Mouse (Mus musculus) embryonic fibroblast, embryonic 13.5 days (primary cell): ENCODE data around the gene Hjurp. TPM values are rescaled to one million over a fixed set of nuclear protein-coding genes. Genes with fewer than 3 reads are reported as not detected.

Experiments used
- H3K27ac ChIP-seq: 2 replicates; pipeline ENCODE4 v1.5.1; 2012; ENCODE audit warnings: low read length, control low read depth, inconsistent platforms; ENCODE audit not compliant: insufficient read depth
- H3K4me1 ChIP-seq: 2 replicates; pipeline ENCODE4 v1.6.1; 2011; ENCODE audit warnings: low read length; ENCODE audit not compliant: control insufficient read depth, insufficient read depth
- H3K4me3 ChIP-seq: 2 replicates; pipeline ENCODE4 v1.5.1; 2011; ENCODE audit warnings: mild to moderate bottlenecking, control low read depth, low read length; ENCODE audit not compliant: insufficient read depth
- CTCF ChIP-seq: IDR thresholded peaks from 2 replicates; pipeline ENCODE4 v1.5.1; 2011; ENCODE audit warnings: mild to moderate bottlenecking, control low read depth, low read length, moderate library complexity, borderline replicate concordance; ENCODE audit not compliant: insufficient read depth
- POLR2A ChIP-seq: IDR thresholded peaks from 2 replicates; pipeline ENCODE4 v1.6.1; 2011; ENCODE audit warnings: low read depth, mild to moderate bottlenecking, control low read depth, low read length, moderate library complexity
- polyA plus RNA-seq: library from polyadenylated mRNA; stranded (reverse); fragments of >200 nt; gene quantifications from 2 replicates; pipeline ENCODE4 v1.2.4, GENCODE M21; 2011; ENCODE audit warnings: low read depth; ENCODE audit not compliant: missing spikeins, insufficient read length

Gene Hjurp
- polyA plus RNA-seq, 1 experiment = 122 TPM

DNA sequence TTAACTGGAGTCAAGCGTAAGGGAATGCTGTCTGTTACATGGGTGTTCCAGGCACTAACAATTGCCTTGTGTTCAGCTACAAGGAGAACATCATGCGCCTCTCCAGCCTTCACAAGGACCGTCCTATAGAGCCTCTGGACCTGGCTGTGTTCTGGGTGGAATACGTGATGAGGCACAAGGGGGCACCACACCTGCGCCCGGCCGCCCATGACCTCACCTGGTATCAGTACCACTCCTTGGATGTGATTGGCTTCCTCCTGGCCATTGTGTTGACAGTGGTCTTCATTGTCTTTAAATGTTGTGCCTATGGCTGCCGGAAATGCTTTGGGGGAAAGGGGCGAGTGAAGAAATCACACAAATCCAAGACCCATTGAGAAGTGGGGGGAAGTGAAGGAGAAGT is 59.4 kb downstream of the Hjurp start:
- Histone ChIP-seq H3K4me3 (no peak overlapping the region), H3K27ac (no peak overlapping the region), H3K4me1 (no peaks in the 10 kb centered on the region)
- TF ChIP-seq CTCF = no peak
- no peak for TF ChIP-seq POLR2A

DNA sequence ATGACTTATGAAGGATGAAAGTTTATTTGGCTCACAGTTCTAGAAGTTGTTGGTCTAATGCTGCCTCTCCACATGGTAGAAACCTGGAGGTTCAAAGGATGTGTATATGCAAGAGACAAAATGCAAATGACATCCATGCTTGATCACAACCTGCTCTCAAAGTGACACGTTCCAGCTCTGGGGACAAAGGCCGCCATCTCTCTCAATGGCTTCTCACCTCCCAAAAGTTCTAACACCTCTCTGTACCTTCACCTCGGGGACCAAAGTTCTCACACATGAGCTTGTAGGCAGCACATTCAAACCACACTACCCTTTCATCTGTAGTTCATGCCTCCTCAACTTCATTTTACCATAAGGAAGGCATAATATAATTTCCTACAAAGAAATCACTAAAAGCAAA is 59.9 kb downstream of the Hjurp start:
- no peak for TF ChIP-seq POLR2A
- no peak for TF ChIP-seq CTCF
- no peaks in the 10 kb centered on the region for H3K4me1 ChIP-seq
- no peak overlapping the region for H3K27ac ChIP-seq
- H3K4me3 ChIP-seq = no peak overlapping the region

DNA sequence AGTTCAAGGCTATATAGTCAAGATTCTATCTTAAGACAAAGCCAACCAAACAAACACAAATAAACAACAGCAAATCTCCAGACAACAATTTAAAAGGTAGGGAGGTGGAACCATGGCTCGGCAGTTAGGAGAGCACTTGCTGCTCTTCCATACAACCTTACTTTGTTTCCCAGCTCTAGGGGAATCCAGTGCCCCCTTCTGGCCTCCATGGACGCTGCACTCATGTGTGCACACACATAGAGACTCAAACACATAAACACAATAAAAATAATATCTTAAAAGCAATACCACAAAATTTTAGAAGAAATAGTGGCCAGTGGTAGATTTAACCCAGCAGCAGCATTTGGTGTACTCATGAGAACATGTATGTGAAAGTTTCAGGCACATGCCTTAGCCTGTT is 60.3 kb downstream of the Hjurp start:
- H3K4me3 ChIP-seq = no peak overlapping the region

DNA sequence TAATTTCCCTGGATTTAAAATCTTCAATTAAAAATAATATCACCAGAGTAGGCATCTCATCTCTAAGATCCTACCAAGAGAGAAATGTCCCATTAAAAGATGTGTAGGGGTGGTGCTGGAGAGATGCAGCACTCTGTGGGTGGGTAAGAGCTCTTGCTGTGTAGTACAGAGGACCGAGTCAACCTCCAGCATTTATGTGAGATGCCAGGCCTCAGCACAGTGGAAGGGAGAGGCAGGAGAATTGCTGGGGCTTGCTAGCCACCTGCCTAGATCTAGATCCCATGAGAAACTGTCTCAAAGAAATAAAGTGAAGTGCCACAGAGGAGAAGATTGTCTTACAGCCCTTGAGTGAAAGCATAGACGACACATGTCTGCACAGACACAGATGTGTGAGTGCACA is 60.9 kb downstream of the Hjurp start:
- Histone ChIP-seq H3K4me1 (no peaks in the 10 kb centered on the region), H3K27ac (no peak overlapping the region), H3K4me3 (no peak overlapping the region)
- no peak for TF ChIP-seq CTCF
- TF ChIP-seq POLR2A = no peak

More for the DNA sequence above, 60.3 kb downstream of the Hjurp start:
- Histone ChIP-seq H3K27ac (no peak overlapping the region), H3K4me1 (no peaks in the 10 kb centered on the region)
- TF ChIP-seq CTCF (no peak), POLR2A (no peak)

DNA sequence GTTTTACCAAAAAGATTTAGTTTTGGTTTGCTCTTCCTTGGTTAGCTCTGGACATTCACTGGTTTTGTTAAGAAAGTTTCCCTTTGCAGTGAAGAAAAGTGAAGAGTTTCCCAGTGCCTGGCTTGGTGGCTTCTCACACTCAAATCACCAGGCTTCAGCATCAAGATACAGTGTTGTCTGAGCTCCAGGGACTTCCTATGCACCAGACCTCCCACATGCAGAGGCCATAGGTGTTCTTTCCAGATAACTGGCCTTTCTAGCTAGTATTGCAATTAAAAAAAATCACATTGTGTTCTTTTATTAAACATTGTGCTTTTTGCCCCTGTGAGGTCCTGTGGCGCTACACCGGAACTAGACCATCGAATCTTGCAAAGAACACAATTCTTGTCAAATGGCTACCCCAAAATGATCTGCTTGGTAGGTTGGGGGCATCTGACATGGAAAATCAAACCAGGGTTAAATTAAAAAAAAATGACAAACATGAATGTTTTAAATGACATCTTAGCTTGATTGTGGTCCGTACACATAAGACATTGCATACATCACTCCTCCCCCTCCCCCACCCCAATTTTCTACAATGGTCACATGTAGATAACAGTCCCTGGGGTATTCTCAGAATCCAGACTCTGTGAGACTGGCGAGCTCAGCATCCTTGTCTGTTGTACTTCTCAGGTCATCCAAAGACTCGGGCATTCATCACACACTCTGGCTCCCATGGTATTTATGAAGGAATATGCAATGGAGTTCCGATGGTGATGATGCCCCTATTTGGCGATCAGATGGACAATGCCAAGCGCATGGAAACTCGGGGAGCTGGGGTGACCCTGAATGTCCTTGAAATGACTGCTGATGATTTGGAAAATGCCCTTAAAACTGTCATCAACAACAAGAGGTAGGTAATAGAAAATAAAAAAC is 61.7 kb downstream of the Hjurp start:
- TF ChIP-seq POLR2A = no peak
- TF ChIP-seq CTCF = no peak
- no peak overlapping the region for H3K27ac ChIP-seq
- no peaks in the 10 kb centered on the region for H3K4me1 ChIP-seq

DNA sequence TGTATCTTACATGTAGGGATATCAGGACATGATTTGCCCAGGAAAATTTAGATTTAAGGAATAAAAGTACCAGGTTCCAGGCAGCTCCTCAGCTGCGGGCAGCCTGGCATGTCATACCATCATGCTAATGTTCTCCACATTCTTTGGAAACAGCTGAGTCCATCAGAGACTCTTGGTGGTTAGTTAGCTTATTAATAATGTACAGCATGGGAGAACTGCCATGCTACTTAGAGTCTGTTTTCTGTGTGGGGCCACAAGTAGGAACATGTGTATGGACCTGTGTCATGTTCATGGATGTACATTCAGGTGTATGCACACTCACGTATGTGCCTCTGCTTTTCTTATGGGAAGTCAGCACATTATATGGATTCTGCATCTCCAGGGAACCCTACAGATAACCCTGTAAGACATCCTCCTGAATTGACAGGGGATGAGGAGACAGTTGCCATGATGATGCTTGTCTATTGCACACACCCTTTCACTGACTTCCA is 62.9 kb downstream of the Hjurp start:
- Histone ChIP-seq H3K27ac (no peak overlapping the region), H3K4me1 (no peaks in the 10 kb centered on the region), H3K4me3 (no peak overlapping the region)
- TF ChIP-seq CTCF (no peak), POLR2A (no peak)

More for the DNA sequence above, 61.7 kb downstream of the Hjurp start:
- H3K4me3 ChIP-seq = no peak overlapping the region

DNA sequence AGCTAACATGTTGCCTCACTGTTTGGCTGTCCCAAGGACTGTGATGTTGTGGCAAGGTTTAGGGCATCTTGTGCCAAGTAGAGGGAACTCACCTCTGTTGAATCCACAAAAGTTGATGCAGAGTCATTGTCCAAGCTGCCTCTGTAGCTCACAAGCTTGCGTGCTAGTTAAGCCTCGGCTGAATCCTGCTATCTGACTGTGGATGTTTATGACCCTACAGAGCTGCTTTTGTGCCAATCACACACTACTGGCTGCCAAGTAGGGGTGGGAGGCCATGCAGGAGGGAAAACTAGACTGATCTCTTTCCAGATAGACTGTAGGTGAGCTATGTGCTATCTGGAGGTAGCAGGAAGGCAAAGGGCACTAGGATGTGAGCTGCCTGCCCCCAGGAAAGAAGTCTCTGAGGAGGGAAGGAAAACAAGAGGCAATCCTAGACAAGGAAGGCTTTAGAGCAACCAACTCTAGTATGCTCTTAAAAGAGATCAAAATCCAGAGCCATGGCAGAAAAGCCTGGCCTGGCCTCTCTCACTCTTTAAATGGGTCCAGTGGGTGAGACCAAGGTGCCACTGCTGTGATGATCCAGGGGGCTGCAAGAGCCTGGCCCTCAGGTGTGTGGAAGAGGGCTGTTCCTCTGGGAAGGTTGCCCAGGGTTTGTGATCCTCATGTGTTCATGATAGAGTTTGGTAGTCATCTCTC is 63.5 kb downstream of the Hjurp start:
- Histone ChIP-seq H3K4me1 (no peaks in the 10 kb centered on the region), H3K4me3 (no peak overlapping the region), H3K27ac (no peak overlapping the region)
- no peak for TF ChIP-seq POLR2A
- TF ChIP-seq CTCF = no peak

DNA sequence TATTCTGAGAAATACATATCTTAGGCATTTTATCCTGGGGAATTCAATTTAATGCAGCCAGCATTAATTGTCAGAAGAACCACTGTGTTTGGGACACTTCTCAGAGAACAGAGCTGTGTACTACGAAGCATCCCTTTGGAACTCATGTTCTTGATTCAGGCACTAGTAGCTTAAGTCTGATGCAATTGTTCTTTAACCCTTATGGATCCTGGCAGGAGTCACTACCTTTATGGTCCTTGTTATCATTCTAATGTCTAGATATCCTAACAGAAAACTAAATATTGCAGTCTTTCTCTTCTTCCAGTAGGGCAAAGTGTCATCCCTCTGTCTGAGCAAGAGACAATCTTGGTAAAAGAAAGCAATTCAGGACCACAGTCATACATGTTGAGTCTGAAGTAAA is 64.4 kb downstream of the Hjurp start:
- no peak for TF ChIP-seq CTCF
- TF ChIP-seq POLR2A = no peak
- no peak overlapping the region for H3K27ac ChIP-seq
- H3K4me3 ChIP-seq = no peak overlapping the region
- H3K4me1 ChIP-seq = no peaks in the 10 kb centered on the region

Other genes with a start within 250 kb of the Hjurp start
- gene Ugt1a10, start 222.2 kb downstream of the Hjurp start, polyA plus RNA-seq = not detected in 2 replicates
- not detected in 2 replicates for gene Ugt1a9, start 206.8 kb downstream of the Hjurp start, polyA plus RNA-seq
- not detected in 2 replicates for gene Ugt1a8, start 189.8 kb downstream of the Hjurp start, polyA plus RNA-seq
- 8.0 and 11.2 TPM in 2 replicates for gene Ugt1a7c, start 182.6 kb downstream of the Hjurp start, polyA plus RNA-seq
- gene Ugt1a6b, start 174.4 kb downstream of the Hjurp start, polyA plus RNA-seq = 0.58 and 1.8 TPM in 2 replicates
- gene Ugt1a6a, start 142.8 kb downstream of the Hjurp start, polyA plus RNA-seq = 16.4 and 20.8 TPM in 2 replicates
- gene Ugt1a5, start 111.6 kb downstream of the Hjurp start, polyA plus RNA-seq = 0.39 TPM in 1 of 2 replicates, not detected in the other
- gene Ugt1a2, start 77.0 kb downstream of the Hjurp start, polyA plus RNA-seq = not detected in 2 replicates
- 3.0 and 3.9 TPM in 2 replicates for gene Dnajb3, start 71.9 kb downstream of the Hjurp start, polyA plus RNA-seq
- not detected in 2 replicates for gene Ugt1a1, start 65.7 kb downstream of the Hjurp start, polyA plus RNA-seq
- gene Mroh2a, start 50.6 kb downstream of the Hjurp start, polyA plus RNA-seq = not detected in 2 replicates
- gene Trpm8, start within 50 bp of the Hjurp start, polyA plus RNA-seq = not detected in 2 replicates
- not detected in 2 replicates for gene Spp2, start 129.3 kb upstream of the Hjurp start, polyA plus RNA-seq
- 0.33 TPM in 1 of 2 replicates, not detected in the other for gene Glrp1, start 232.4 kb upstream of the Hjurp start, polyA plus RNA-seq